Mouse (Mus musculus) C2C12 (cell line): ENCODE measurements around the gene Ydjc.
A peak's percentile ranks its signal among the peaks of the same experiment; 100 is the strongest.

Experiments used
- CEBPB ChIP-seq: IDR thresholded peaks from one replicate; pipeline ENCODE4 v1.6.1; 2011; ENCODE audit warnings: low read depth, mild to moderate bottlenecking, control low read depth, moderate library complexity
- CTCF ChIP-seq: IDR thresholded peaks from one replicate; pipeline ENCODE4 v1.5.1; 2011; ENCODE audit not compliant: control insufficient read depth, insufficient read depth, insufficient read length
- MAX ChIP-seq: IDR thresholded peaks from one replicate; pipeline ENCODE4 v1.6.1; 2011; ENCODE audit warnings: mild to moderate bottlenecking, control low read depth
- MYOD1 ChIP-seq: IDR thresholded peaks from one replicate; pipeline ENCODE4 v1.6.1; 2011; ENCODE audit warnings: low read depth; ENCODE audit not compliant: control insufficient read depth, insufficient read length
- USF1 ChIP-seq: IDR thresholded peaks from one replicate; pipeline ENCODE4 v1.6.1; 2011; ENCODE audit warnings: low read depth, mild to moderate bottlenecking, control low read depth, moderate library complexity

DNA sequence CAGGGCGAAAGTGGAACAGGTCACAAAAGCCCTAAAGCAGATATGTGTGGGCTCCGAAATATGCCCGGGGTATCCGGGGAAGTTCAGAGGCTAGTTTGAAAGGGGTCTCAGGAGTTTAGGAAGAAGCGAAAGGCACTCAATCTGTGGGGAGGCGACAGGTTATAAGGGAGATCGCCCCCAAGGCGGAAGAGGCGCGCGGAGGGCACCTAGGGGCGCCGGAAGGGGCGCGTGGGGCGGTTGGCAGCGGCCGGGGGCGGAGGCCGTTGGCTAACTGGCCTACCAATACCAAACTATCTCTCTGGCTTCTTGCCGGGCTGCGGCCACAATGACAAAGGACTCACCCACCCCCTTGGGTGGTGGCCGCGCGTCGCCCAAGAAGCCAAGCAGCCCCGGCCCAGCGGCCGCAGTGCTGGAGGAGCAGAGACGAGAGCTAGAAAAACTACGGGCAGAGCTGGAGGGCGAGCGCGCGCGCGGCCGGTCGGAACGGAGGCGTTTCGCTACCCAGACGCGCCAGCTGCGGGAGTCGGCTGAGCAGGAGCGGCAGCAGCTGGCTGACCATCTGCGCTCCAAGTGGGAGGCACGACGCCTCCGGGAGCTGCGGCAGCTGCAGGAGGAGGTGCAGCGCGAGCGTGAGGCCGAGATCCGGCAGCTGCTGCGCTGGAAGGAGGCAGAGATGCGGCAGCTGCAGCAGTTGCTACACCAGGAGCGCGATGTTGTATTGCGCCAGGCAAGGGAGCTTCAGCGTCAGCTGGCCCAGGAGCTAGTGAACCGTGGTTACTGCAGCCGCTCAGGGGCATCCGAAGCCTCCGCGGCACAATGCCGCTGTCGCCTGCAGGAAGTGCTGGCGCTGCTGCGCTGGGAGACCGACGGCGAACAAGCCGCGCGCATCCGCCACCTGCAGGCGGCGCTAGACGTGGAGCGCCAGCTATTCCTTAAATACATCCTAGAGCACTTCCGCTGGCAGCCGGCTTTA lies 64.3 kb downstream of the Ydjc start, which contains the start of gene Rimbp3:
- peak; percentile 98 for TF ChIP-seq CTCF
- peak; percentile 9 for TF ChIP-seq MYOD1
- no peak for TF ChIP-seq USF1
- TF ChIP-seq CEBPB = no peak
- TF ChIP-seq MAX = peak; percentile 54
